Mouse (Mus musculus) myocyte (in vitro differentiated cells): Measurements from ENCODE around the gene Pacrg. TPM values are rescaled to one million over a fixed set of nuclear protein-coding genes. Genes with fewer than 3 reads are reported as not detected.

Experiments
- H3K27me3 ChIP-seq: one replicate; pipeline ENCODE4 v1.6.1; 2011; ENCODE audit not compliant: control insufficient read depth, insufficient read depth, insufficient read length
- H3K36me3 ChIP-seq: one replicate; pipeline ENCODE4 v1.6.1; 2011; ENCODE audit not compliant: control insufficient read depth, insufficient read depth
- H3K4me2 ChIP-seq: one replicate; pipeline ENCODE4 v1.6.1; 2011; ENCODE audit warnings: low read depth, control low read depth
- H3K4me3 ChIP-seq: one replicate; pipeline ENCODE4 v1.5.1; 2011; ENCODE audit warnings: mild to moderate bottlenecking, control low read depth, moderate library complexity
- H3K79me2 ChIP-seq: one replicate; pipeline ENCODE4 v1.6.1; 2011; ENCODE audit not compliant: control insufficient read depth, insufficient read depth
- H3ac ChIP-seq: one replicate; pipeline ENCODE4 v1.6.1; 2011; ENCODE audit not compliant: control insufficient read depth, insufficient read length
- CEBPB ChIP-seq: IDR thresholded peaks from 2 replicates; pipeline ENCODE4 v1.6.1; 2011; ENCODE audit warnings: mild to moderate bottlenecking, moderate library complexity; ENCODE audit not compliant: poor library complexity, insufficient read depth, severe bottlenecking
- E2F4 ChIP-seq: IDR thresholded peaks from one replicate; pipeline ENCODE4 v1.6.1; 2011; ENCODE audit warnings: mild to moderate bottlenecking, control low read depth, moderate library complexity; ENCODE audit not compliant: insufficient read depth
- MAX ChIP-seq: IDR thresholded peaks from one replicate; pipeline ENCODE4 v1.6.1; 2011; ENCODE audit warnings: low read depth, mild to moderate bottlenecking, control low read depth
- MYOD1 ChIP-seq, 3 experiments: IDR thresholded peaks; one replicate each; pipeline ENCODE4 v1.6.1; 2011; ENCODE audit warnings: control low read depth in 2 of 3, low read depth in 2 of 3, mild to moderate bottlenecking in 2 of 3, moderate library complexity in 1 of 3; ENCODE audit not compliant: insufficient read length in 2 of 3, control insufficient read depth in 1 of 3
- MYOG ChIP-seq, 3 experiments: IDR thresholded peaks; one replicate each; pipeline ENCODE4 v1.6.1; 2011; ENCODE audit warnings: control low read depth in 2 of 3, low read depth in 2 of 3, mild to moderate bottlenecking in 2 of 3; ENCODE audit not compliant: insufficient read length in 2 of 3, control insufficient read depth in 1 of 3, insufficient read depth in 1 of 3
- POLR2A ChIP-seq: IDR thresholded peaks from one replicate; pipeline ENCODE4 v1.6.1; 2011; ENCODE audit warnings: low read depth, mild to moderate bottlenecking, control low read depth, moderate library complexity; ENCODE audit not compliant: insufficient read length
- POLR2AphosphoS2 ChIP-seq: IDR thresholded peaks from one replicate; pipeline ENCODE4 v1.6.1; 2011; ENCODE audit warnings: low read depth, control low read depth; ENCODE audit not compliant: insufficient read length
- REST ChIP-seq: IDR thresholded peaks from one replicate; pipeline ENCODE4 v1.6.1; 2011; ENCODE audit warnings: mild to moderate bottlenecking, control low read depth, moderate library complexity; ENCODE audit not compliant: insufficient read depth, insufficient read length
- SRF ChIP-seq: IDR thresholded peaks from one replicate; pipeline ENCODE4 v1.6.1; 2011; ENCODE audit warnings: low read depth; ENCODE audit not compliant: control insufficient read depth, insufficient read length
- TCF12 ChIP-seq: IDR thresholded peaks from one replicate; pipeline ENCODE4 v1.6.1; 2011; ENCODE audit warnings: mild to moderate bottlenecking, control low read depth; ENCODE audit not compliant: poor library complexity, insufficient read depth, severe bottlenecking
- TCF3 ChIP-seq: IDR thresholded peaks from one replicate; pipeline ENCODE4 v1.6.1; 2011; ENCODE audit warnings: low read depth, control low read depth; ENCODE audit not compliant: insufficient read length
- USF1 ChIP-seq: IDR thresholded peaks from one replicate; pipeline ENCODE4 v1.6.1; 2011; ENCODE audit warnings: low read depth, mild to moderate bottlenecking, control low read depth, moderate library complexity
- polyA plus RNA-seq: library from polyadenylated mRNA; unstranded; fragments of >200 nt; fragmentation: generic; extraction: Trizol; gene quantifications from one replicate; pipeline ENCODE4 v1.2.1, GENCODE M21; 2012; ENCODE audit warnings: missing spikeins

The Pacrg gene
- polyA plus RNA-seq, 1 experiment = 0.64 TPM

DNA sequence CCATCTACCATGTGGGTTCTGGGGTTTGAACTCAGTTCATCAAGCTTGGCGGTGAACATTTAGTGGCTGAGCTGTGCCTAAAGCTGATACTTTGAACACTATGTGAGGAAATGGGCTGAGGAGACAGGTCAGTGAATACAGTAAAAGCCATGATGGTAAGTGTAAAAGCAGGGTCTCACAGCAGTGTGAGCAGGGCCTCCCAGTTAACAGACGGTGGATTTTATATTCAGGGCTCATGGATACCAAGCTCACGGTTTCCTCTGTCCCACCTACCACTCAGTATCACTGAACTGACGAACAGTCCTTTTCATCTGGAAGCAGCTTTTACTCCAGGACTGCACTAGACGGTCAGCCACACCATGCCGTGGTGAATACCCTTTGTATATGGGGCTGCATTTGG is 205.1 kb downstream of the Pacrg start:
- Histone ChIP-seq H3ac (no peak overlapping the region), H3K36me3 (no peaks in the 10 kb centered on the region), H3K4me2 (no peak overlapping the region), H3K4me3 (no peak overlapping the region), H3K79me2 (no peaks in the 10 kb centered on the region), H3K27me3 (no peaks in the 10 kb centered on the region)
- no peak for TF ChIP-seq MYOD1 (IDR thresholded peaks at IDR 0.05; ENCODE audit: control insufficient read depth in 1 of 3, insufficient read length in 2 of 3, low read depth in 2 of 3)
- no peak for TF ChIP-seq MYOG (IDR thresholded peaks at IDR 0.05; ENCODE audit: control insufficient read depth in 1 of 3, insufficient read depth in 1 of 3, insufficient read length in 2 of 3, low read depth in 2 of 3)
- no peak for TF ChIP-seq E2F4
- TF ChIP-seq POLR2AphosphoS2 = no peak
- no peak for TF ChIP-seq USF1
- TF ChIP-seq TCF3 = no peak
- TF ChIP-seq CEBPB = no peak
- no peak for TF ChIP-seq POLR2A

DNA sequence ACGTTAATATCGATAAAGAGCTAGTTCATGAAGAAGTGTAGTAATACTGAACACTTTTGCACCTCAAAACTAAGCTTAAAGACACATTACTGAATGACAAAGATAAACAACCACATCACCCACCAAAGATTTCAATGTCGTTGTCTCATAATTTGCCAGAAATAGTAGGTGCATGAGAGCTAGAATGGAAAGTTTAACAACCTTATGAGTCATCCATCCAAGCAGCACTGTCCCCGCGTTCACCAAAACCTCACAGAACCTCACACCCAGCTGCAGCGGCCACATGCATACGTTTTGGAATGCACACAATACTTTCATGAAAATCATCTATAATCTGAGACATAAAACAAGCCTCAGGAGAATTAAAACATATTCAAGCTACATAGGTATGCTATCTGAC is 206.3 kb downstream of the Pacrg start:
- H3K27me3 ChIP-seq = no peaks in the 10 kb centered on the region
- no peak overlapping the region for H3ac ChIP-seq
- no peak for TF ChIP-seq TCF12
- TF ChIP-seq POLR2AphosphoS2 = no peak
- TF ChIP-seq CEBPB = no peak
- TF ChIP-seq MYOD1 (IDR thresholded peaks at IDR 0.05; ENCODE audit: control insufficient read depth in 1 of 3, insufficient read length in 2 of 3, low read depth in 2 of 3) = peak in 1 of 3 experiments; percentile 17
- no peak for TF ChIP-seq USF1
- no peak for TF ChIP-seq MAX
- TF ChIP-seq REST = no peak
- H3K4me3 ChIP-seq = no peak overlapping the region
- no peaks in the 10 kb centered on the region for H3K79me2 ChIP-seq
- H3K4me2 ChIP-seq = peak overlapping the region; percentile 45
- H3K36me3 ChIP-seq = no peaks in the 10 kb centered on the region

DNA sequence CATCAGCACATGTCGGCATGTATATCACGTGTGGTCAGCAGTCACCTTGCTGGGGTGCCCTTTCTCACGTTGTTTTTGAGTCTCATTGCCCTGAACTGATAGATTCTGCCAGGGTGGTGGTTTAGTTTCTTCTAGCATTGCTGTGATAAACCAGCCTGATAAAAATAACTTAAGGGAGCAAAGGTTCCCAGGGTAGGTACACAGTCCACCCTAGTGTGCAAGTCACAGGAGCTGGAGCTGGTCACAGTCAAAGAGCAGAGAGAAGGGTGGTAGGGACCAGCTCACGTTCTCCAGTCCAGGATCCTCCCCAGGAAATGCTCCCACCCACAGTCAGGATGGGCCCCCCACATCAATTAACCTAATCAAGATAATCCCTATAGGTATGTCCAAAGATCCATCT is 211.9 kb downstream of the Pacrg start:
- H3ac ChIP-seq = no peak overlapping the region
- TF ChIP-seq E2F4 (no peak), TCF12 (no peak), POLR2A (no peak), USF1 (no peak), REST (no peak), SRF (no peak), MYOG (IDR thresholded peaks at IDR 0.05; ENCODE audit: control insufficient read depth in 1 of 3, insufficient read depth in 1 of 3, insufficient read length in 2 of 3, low read depth in 2 of 3) (no peak), TCF3 (no peak), MYOD1 (IDR thresholded peaks at IDR 0.05; ENCODE audit: control insufficient read depth in 1 of 3, insufficient read length in 2 of 3, low read depth in 2 of 3) (no peak)
- H3K79me2 ChIP-seq = no peaks in the 10 kb centered on the region
- H3K4me3 ChIP-seq = no peak overlapping the region
- no peaks in the 10 kb centered on the region for H3K27me3 ChIP-seq
- H3K36me3 ChIP-seq = no peaks in the 10 kb centered on the region
- no peak overlapping the region for H3K4me2 ChIP-seq

- TF ChIP-seq USF1 = no peak
- TF ChIP-seq E2F4 = no peak
- TF ChIP-seq SRF = no peak
- no peak for TF ChIP-seq TCF3
- TF ChIP-seq CEBPB = no peak
- TF ChIP-seq MAX = no peak
- TF ChIP-seq MYOG (IDR thresholded peaks at IDR 0.05; ENCODE audit: control insufficient read depth in 1 of 3, insufficient read depth in 1 of 3, insufficient read length in 2 of 3, low read depth in 2 of 3) = no peak
- TF ChIP-seq POLR2AphosphoS2 = no peak
- no peak for TF ChIP-seq TCF12
- no peak overlapping the region for H3K4me2 ChIP-seq
Observed at GRCm38 (mm10) chr17:10627476-10627875, 212.6 kb downstream of the Pacrg start.

DNA sequence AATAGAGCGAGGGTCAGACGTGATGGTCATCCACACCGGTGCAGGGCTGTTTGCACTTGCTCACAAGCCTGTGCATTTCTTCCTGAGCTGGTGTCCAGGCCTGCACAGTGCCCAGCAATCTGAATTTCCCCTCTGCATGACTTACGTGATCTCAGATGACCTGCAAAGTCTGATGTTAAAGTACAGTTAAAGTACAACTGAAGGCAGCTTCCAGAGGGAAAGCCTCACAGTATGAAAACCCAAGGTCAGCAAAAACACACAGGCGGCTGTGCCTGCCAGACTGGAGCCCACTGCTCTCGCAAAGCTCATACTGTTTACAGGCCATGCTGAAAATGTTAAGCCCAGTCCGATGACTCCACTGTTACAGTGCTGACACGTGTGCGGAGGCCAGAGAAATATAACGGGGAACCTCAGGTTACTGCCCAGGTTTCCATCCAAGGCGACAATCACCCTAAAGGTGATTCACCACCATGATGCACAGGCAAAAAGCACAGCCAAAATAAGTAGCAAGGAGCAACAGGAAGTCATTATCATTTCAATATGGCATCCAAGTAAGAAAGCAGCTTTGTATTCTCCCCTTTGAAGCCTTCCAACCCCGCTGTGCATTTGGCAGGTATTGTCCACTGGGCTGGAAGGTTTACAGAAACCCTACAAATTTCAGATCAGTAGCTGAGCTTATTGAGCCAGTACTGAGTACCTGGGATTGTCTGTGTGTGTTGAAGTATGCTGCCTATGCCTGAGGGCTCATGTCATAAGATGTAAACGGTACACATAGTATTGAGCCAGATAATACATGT is 213.6 kb downstream of the Pacrg start:
- Histone ChIP-seq H3K79me2 (no peaks in the 10 kb centered on the region), H3K27me3 (no peaks in the 10 kb centered on the region), H3K4me2 (no peak overlapping the region), H3K4me3 (no peak overlapping the region), H3ac (no peak overlapping the region), H3K36me3 (no peaks in the 10 kb centered on the region)
- TF ChIP-seq E2F4 (no peak), REST (no peak), TCF3 (no peak), USF1 (no peak), POLR2A (no peak), SRF (no peak), MYOD1 (IDR thresholded peaks at IDR 0.05; ENCODE audit: control insufficient read depth in 1 of 3, insufficient read length in 2 of 3, low read depth in 2 of 3) (no peak), MAX (no peak), POLR2AphosphoS2 (no peak), TCF12 (no peak), CEBPB (no peak), MYOG (IDR thresholded peaks at IDR 0.05; ENCODE audit: control insufficient read depth in 1 of 3, insufficient read depth in 1 of 3, insufficient read length in 2 of 3, low read depth in 2 of 3) (no peak)

More at GRCm38 (mm10) chr17:10627476-10627875, 212.6 kb downstream of the Pacrg start:
- Histone ChIP-seq H3ac (no peak overlapping the region), H3K79me2 (no peaks in the 10 kb centered on the region), H3K36me3 (no peaks in the 10 kb centered on the region), H3K4me3 (no peak overlapping the region), H3K27me3 (no peaks in the 10 kb centered on the region)
